Mouse (Mus musculus) midbrain, embryonic 14.5 days (tissue): ENCODE results near the gene Exosc7. TPM values are rescaled to one million over a fixed set of nuclear protein-coding genes. Genes with fewer than 3 reads are reported as not detected.
A peak's percentile ranks its signal among the peaks of the same experiment; 100 is the strongest.

Experiments used
- ATAC-seq: fragments of 200-750 bp; cut with Nextera tagmentation; 2 replicates; pipeline ENCODE4 v1.8.0; 2017; ENCODE audit warnings: moderate number of reproducible peaks, moderate library complexity; ENCODE audit not compliant: low FRiP score, low TSS enrichment
- DNase-seq: peaks from one replicate; pipeline ENCODE4 v3.0.0-alpha.2; 2015
- H3K27ac ChIP-seq: fragments of 300-500 bp; sonication (generic); replicated peaks from 2 replicates; pipeline ENCODE4 v1.5.1; 2014; ENCODE audit warnings: mild to moderate bottlenecking, low read depth, low read length, moderate library complexity
- H3K27me3 ChIP-seq: fragments of 300-500 bp; sonication (generic); 2 replicates; pipeline ENCODE4 v1.6.1; 2014; ENCODE audit warnings: low read length, control low read depth, mixed read lengths; ENCODE audit not compliant: control insufficient read depth, insufficient read depth
- H3K36me3 ChIP-seq: fragments of 300-500 bp; sonication (generic); 2 replicates; pipeline ENCODE4 v1.6.1; 2014; ENCODE audit warnings: low read length, control low read depth; ENCODE audit not compliant: control insufficient read depth, insufficient read depth
- H3K4me1 ChIP-seq: fragments of 300-500 bp; sonication (generic); 2 replicates; pipeline ENCODE4 v1.6.1; 2014; ENCODE audit warnings: mild to moderate bottlenecking, antibody characterized with exemption, low read length, control low read depth; ENCODE audit not compliant: control insufficient read depth, insufficient read depth
- H3K4me2 ChIP-seq: fragments of 300-500 bp; sonication (generic); 2 replicates; pipeline ENCODE4 v1.6.1; 2014; ENCODE audit warnings: mild to moderate bottlenecking, low read length, moderate library complexity
- H3K4me3 ChIP-seq: fragments of 300-500 bp; sonication (generic); replicated peaks from 2 replicates; pipeline ENCODE4 v1.5.1; 2014; ENCODE audit warnings: low read depth, low read length
- H3K9ac ChIP-seq: fragments of 300-500 bp; sonication (generic); replicated peaks from 2 replicates; pipeline ENCODE4 v1.6.1; 2014; ENCODE audit warnings: mild to moderate bottlenecking, low read length, moderate library complexity
- H3K9me3 ChIP-seq: fragments of 300-500 bp; sonication (generic); 2 replicates; pipeline ENCODE4 v1.6.1; 2016; ENCODE audit warnings: low read length, control low read depth, mixed read lengths; ENCODE audit not compliant: control insufficient read depth
- WGBS: fragments of 180-500 bp; shearing (Covaris S2); extraction: QIAGEN DNeasy Blood & Tissue Kit; methylation state at CpG from one replicate; pipeline ENCODE4 v1.1.7; 2014; 5-methylcytosine and 5-hydroxymethylcytosine counted together
- polyA plus RNA-seq: library from polyadenylated mRNA; unstranded; fragments of >200 nt; fragmentation: Nextera tagmentation; extraction: Ambion mirVana; gene quantifications from 2 replicates; pipeline ENCODE4 v1.2.1, GENCODE M21; 2014

Gene Exosc7
- polyA plus RNA-seq, 1 experiment from 2014 or later = 81.4 TPM

DNA sequence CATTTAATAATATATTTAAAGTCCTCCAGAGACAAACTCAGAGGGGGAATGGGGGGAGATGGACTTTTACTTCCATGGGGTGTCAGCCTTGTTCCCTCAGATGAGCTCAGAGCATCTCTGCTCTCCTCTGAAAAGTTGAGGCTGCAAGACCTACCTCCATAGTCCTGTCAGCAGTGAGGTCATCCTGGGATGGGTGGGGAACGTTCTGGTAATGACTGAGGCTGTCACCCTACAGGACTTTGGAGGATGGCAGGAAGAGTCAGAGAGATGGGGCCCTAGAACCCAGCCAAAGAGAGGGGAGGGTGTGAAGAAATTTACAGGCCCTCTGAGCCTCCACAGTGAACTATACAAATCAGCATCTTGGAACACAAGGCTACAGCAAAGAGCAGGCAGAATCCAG is 38.5 kb downstream of the Exosc7 start:
- no peak overlapping the region for H3K27ac ChIP-seq
- no peaks in the 10 kb centered on the region for H3K9me3 ChIP-seq
- no peak for DNase-seq
- no peak for ATAC-seq
- no peak overlapping the region for H3K4me2 ChIP-seq
- H3K4me1 ChIP-seq = no peaks in the 10 kb centered on the region
- 52% methylated on average over 1 of the region's 1 CpGs for WGBS
- H3K9ac ChIP-seq = no peak overlapping the region
- H3K36me3 ChIP-seq = no peaks in the 10 kb centered on the region
- H3K4me3 ChIP-seq = no peak overlapping the region
- no peaks in the 10 kb centered on the region for H3K27me3 ChIP-seq

DNA sequence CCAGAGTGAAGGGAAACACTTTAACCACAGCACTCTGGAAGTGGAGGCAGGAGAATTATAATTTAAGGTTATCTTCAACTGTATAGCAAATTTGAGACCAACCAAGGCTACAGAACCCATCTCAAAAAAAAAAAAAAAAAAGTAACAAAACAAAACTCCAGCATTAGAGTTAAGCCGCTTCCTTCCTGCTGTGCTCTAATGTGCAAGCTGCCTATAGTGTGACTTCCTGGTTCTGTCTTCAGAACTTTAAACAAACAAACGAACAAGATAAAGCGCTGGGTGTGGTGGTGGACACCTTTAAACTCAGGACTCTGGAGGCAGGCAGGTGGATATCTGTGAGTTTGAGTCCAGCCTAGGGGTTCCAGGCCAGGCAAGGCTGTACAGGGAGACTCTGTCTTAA is 39.0 kb downstream of the Exosc7 start:
- Histone ChIP-seq H3K36me3 (no peaks in the 10 kb centered on the region), H3K27me3 (no peaks in the 10 kb centered on the region), H3K4me1 (no peaks in the 10 kb centered on the region), H3K4me3 (no peak overlapping the region), H3K9ac (no peak overlapping the region), H3K9me3 (no peaks in the 10 kb centered on the region), H3K4me2 (no peak overlapping the region), H3K27ac (no peak overlapping the region)
- DNase-seq = no peak
- ATAC-seq = no peak
- 89% methylated on average over 3 of the region's 3 CpGs for WGBS

GRCm38 (mm10) chr9:123153121-123153520 is 40.1 kb downstream of the Exosc7 start:
- Histone ChIP-seq H3K9ac (no peak overlapping the region), H3K4me1 (no peaks in the 10 kb centered on the region), H3K27me3 (no peaks in the 10 kb centered on the region), H3K36me3 (no peaks in the 10 kb centered on the region), H3K9me3 (no peaks in the 10 kb centered on the region), H3K4me2 (no peak overlapping the region), H3K4me3 (no peak overlapping the region), H3K27ac (no peak overlapping the region)
- ATAC-seq (no peak), DNase-seq (no peak)
- 83% methylated on average over 2 of the region's 2 CpGs for WGBS

DNA sequence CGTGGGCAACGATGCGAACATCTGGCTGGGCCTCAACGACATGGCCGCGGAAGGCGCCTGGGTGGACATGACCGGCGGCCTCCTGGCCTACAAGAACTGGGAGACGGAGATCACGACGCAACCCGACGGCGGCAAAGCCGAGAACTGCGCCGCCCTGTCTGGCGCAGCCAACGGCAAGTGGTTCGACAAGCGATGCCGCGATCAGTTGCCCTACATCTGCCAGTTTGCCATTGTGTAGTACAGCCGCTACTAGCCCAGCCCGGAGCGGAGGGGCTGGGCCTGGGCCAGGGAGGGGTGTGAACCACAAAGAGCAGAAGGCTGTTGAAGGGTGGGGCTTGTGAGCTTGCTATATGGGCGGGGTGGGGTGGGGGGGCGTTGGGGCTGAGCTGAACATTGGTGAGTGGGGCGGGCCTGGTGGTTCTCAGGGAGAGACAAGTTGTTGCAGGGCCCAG is 43.9 kb downstream of the Exosc7 start:
- Histone ChIP-seq H3K9ac (no peak overlapping the region), H3K4me2 (peak overlapping the region; percentile 25), H3K27ac (no peak overlapping the region), H3K4me3 (0 out of 2 replicates have a peak overlapping the region, but pooled peaks have one; percentile 3), H3K4me1 (no peaks in the 10 kb centered on the region), H3K9me3 (no peaks in the 10 kb centered on the region), H3K27me3 (no peaks in the 10 kb centered on the region), H3K36me3 (no peaks in the 10 kb centered on the region)
- 32% methylated on average over 30 of the region's 30 CpGs for WGBS
- peak; percentile 25 for DNase-seq
- ATAC-seq = no peak

- Histone ChIP-seq H3K4me1 (no peaks in the 10 kb centered on the region), H3K36me3 (no peaks in the 10 kb centered on the region), H3K27me3 (no peaks in the 10 kb centered on the region), H3K4me2 (no peak overlapping the region), H3K4me3 (no peak overlapping the region), H3K9me3 (no peaks in the 10 kb centered on the region), H3K27ac (no peak overlapping the region), H3K9ac (no peak overlapping the region)
- ATAC-seq (no peak), DNase-seq (no peak)
These were observed 44.7 kb downstream of the Exosc7 start for GRCm38 (mm10) chr9:123157699-123158098.

GRCm38 (mm10) chr9:123158125-123158836 is 45.3 kb downstream of the Exosc7 start:
- WGBS = 65% methylated on average over 8 of the region's 8 CpGs
- no peak overlapping the region for H3K27ac ChIP-seq
- H3K4me3 ChIP-seq = no peak overlapping the region
- ATAC-seq (no peak), DNase-seq (peak; percentile 73)
- no peaks in the 10 kb centered on the region for H3K4me1 ChIP-seq
- H3K27me3 ChIP-seq = no peaks in the 10 kb centered on the region
- no peak overlapping the region for H3K9ac ChIP-seq
- no peaks in the 10 kb centered on the region for H3K9me3 ChIP-seq
- H3K4me2 ChIP-seq = no peak overlapping the region
- no peaks in the 10 kb centered on the region for H3K36me3 ChIP-seq

GRCm38 (mm10) chr9:123159330-123159729 is 46.3 kb downstream of the Exosc7 start:
- Histone ChIP-seq H3K4me1 (no peaks in the 10 kb centered on the region), H3K9me3 (no peaks in the 10 kb centered on the region), H3K4me3 (no peak overlapping the region), H3K4me2 (no peak overlapping the region), H3K27ac (no peak overlapping the region), H3K27me3 (no peaks in the 10 kb centered on the region), H3K9ac (no peak overlapping the region), H3K36me3 (no peaks in the 10 kb centered on the region)
- WGBS = 59% methylated on average over 7 of the region's 7 CpGs
- ATAC-seq (no peak), DNase-seq (peak; percentile 79)

- Histone ChIP-seq H3K9ac (no peak overlapping the region), H3K36me3 (no peaks in the 10 kb centered on the region), H3K4me1 (0 out of 2 replicates have a peak, but pooled peaks cover 3% of the 10 kb centered on the region), H3K4me3 (no peak overlapping the region), H3K27me3 (no peaks in the 10 kb centered on the region), H3K9me3 (no peaks in the 10 kb centered on the region), H3K4me2 (no peak overlapping the region), H3K27ac (no peak overlapping the region)
- DNase-seq (no peak), ATAC-seq (no peak)
- WGBS = 87% methylated on average over 2 of the region's 2 CpGs
These were observed 48.8 kb downstream of the Exosc7 start for GRCm38 (mm10) chr9:123161792-123162191.

- Histone ChIP-seq H3K4me1 (0 out of 2 replicates have a peak, but pooled peaks cover 3% of the 10 kb centered on the region), H3K9me3 (no peaks in the 10 kb centered on the region), H3K9ac (no peak overlapping the region), H3K4me3 (no peak overlapping the region), H3K36me3 (no peaks in the 10 kb centered on the region), H3K4me2 (no peak overlapping the region), H3K27ac (no peak overlapping the region), H3K27me3 (no peaks in the 10 kb centered on the region)
- ATAC-seq (no peak), DNase-seq (no peak)
- WGBS = 94% methylated on average over 4 of the region's 4 CpGs
These were observed 50.1 kb downstream of the Exosc7 start for GRCm38 (mm10) chr9:123162985-123163694.
